In genomic region chr8:55906848-55907247, GRCm38 (mm10) we compare ENCODE assay signal across 34 mouse cellular contexts. TPM values are rescaled to one million over a fixed set of nuclear protein-coding genes. Genes with fewer than 3 reads are reported as not detected.
"Had no signal": no experiment of that assay in that cellular context is flagged by ENCODE, and none has a peak within 500 bp of the region (broad histone marks: within the 10 kb centered on the region; RNA-seq: fewer than 3 reads in every experiment).

Adam29 (minus strand) TSS chr8:55906948.

- H3K36me3 ChIP-seq: embryonic facial prominence, embryonic 10.5 days; embryonic facial prominence, embryonic 12.5 days; embryonic facial prominence, embryonic 13.5 days; embryonic facial prominence, embryonic 15.5 days; forebrain, embryonic 10.5 days; forebrain, embryonic 12.5 days; forebrain, embryonic 15.5 days had no signal

- DNase-seq: cerebellum, adult 8-10 months; cerebellum, adult 9-10 months; cerebellum, adult 9-11 months; cerebellum, postnatal 10 days; cerebellum, postnatal 14 days; cerebellum, postnatal 25 days; cerebellum, postnatal 36 days; embryo, embryonic 11 days; forebrain, postnatal 0 days; gastrocnemius, adult 2 months; gastrocnemius, postnatal 10 days; gastrocnemius, postnatal 14 days; gastrocnemius, postnatal 25 days; gastrocnemius, postnatal 36 days; heart, adult 11 months; heart, adult 18-20 months; heart, adult 2 months had no signal

- H3K27me3 ChIP-seq: embryonic facial prominence, embryonic 12.5 days; embryonic facial prominence, embryonic 13.5 days; embryonic facial prominence, embryonic 15.5 days; forebrain, embryonic 12.5 days; forebrain, embryonic 13.5 days; forebrain, embryonic 15.5 days had no signal

- H3K4me1 ChIP-seq: embryonic facial prominence, embryonic 10.5 days; embryonic facial prominence, embryonic 12.5 days; embryonic facial prominence, embryonic 13.5 days; embryonic facial prominence, embryonic 15.5 days; forebrain, embryonic 10.5 days; forebrain, embryonic 12.5 days; forebrain, embryonic 13.5 days; forebrain, embryonic 15.5 days had no signal

- H3K27ac ChIP-seq: embryonic facial prominence, embryonic 10.5 days; embryonic facial prominence, embryonic 12.5 days; embryonic facial prominence, embryonic 13.5 days; embryonic facial prominence, embryonic 15.5 days; forebrain, embryonic 10.5 days; forebrain, embryonic 12.5 days; forebrain, embryonic 13.5 days; forebrain, embryonic 15.5 days; gastrocnemius, adult 2 months; heart, adult 2 months had no signal

- H3K4me3 ChIP-seq: embryonic facial prominence, embryonic 10.5 days; embryonic facial prominence, embryonic 12.5 days; embryonic facial prominence, embryonic 13.5 days; embryonic facial prominence, embryonic 15.5 days; erythroblast, embryonic 14.5 days; forebrain, embryonic 10.5 days; forebrain, embryonic 12.5 days; forebrain, embryonic 13.5 days; forebrain, embryonic 15.5 days; gastrocnemius, adult 2 months; heart, adult 2 months had no signal

RNA-seq across cellular contexts. Expression of gene Adam29, which starts in this region (rescaled TPM):
- polyA plus RNA-seq: cortical plate, adult 2 months; embryonic facial prominence, embryonic 10.5 days; embryonic facial prominence, embryonic 11.5 days; embryonic facial prominence, embryonic 12.5 days; embryonic facial prominence, embryonic 13.5 days; embryonic facial prominence, embryonic 14.5 days; embryonic facial prominence, embryonic 15.5 days; erythroblast, embryonic 14.5 days; forebrain, embryonic 10.5 days; forebrain, embryonic 11.5 days; forebrain, embryonic 12.5 days; forebrain, embryonic 13.5 days; forebrain, embryonic 14.5 days; forebrain, embryonic 15.5 days; forebrain, embryonic 16.5 days; forebrain, postnatal 0 days; frontal cortex, adult 2 months; gonadal fat pad, adult 2 months; heart, adult 2 months had no signal
